Mouse (Mus musculus) small intestine, adult 2 months (tissue): ENCODE measurements around the gene Tbxa2r. TPM values are rescaled to one million over a fixed set of nuclear protein-coding genes. Genes with fewer than 3 reads are reported as not detected.

ENCODE experiments used
- H3K27ac ChIP-seq: fragments of 200-500 bp; 2 replicates; pipeline ENCODE4 v1.5.1; 2012; ENCODE audit warnings: low read depth, low read length, control low read depth, inconsistent platforms; ENCODE audit not compliant: insufficient read depth
- H3K27me3 ChIP-seq: fragments of 200-500 bp; 2 replicates; pipeline ENCODE4 v1.6.1; 2012; ENCODE audit warnings: mild to moderate bottlenecking, moderate library complexity, low read length, inconsistent platforms; ENCODE audit not compliant: control insufficient read depth, insufficient read depth
- H3K36me3 ChIP-seq: fragments of 200-500 bp; 2 replicates; pipeline ENCODE4 v1.6.1; 2012; ENCODE audit warnings: mild to moderate bottlenecking, low read length, control low read depth, inconsistent platforms; ENCODE audit not compliant: control insufficient read depth, insufficient read depth
- H3K4me1 ChIP-seq: fragments of 200-500 bp; 2 replicates; pipeline ENCODE4 v1.6.1; 2012; ENCODE audit warnings: low read length, inconsistent platforms, mixed read lengths; ENCODE audit not compliant: control insufficient read depth, insufficient read depth, insufficient read length
- H3K4me3 ChIP-seq: fragments of 200-500 bp; 2 replicates; pipeline ENCODE4 v1.5.1; 2012; ENCODE audit warnings: low read depth, mild to moderate bottlenecking, control low read depth, inconsistent platforms, low read length, moderate library complexity
- CTCF ChIP-seq: fragments of 200-500 bp; IDR thresholded peaks from 2 replicates; pipeline ENCODE4 v1.5.1; 2012; ENCODE audit warnings: low read depth, mild to moderate bottlenecking, control low read depth, inconsistent platforms, low read length, moderate library complexity, mixed read lengths; ENCODE audit not compliant: insufficient replicate concordance, insufficient read length; ENCODE audit errors: extremely low read depth
- POLR2A ChIP-seq: fragments of 200-500 bp; IDR thresholded peaks from 2 replicates; pipeline ENCODE4 v1.6.1; 2012; ENCODE audit warnings: low read depth, mild to moderate bottlenecking, control low read depth, inconsistent platforms, low read length, moderate library complexity
- WGBS: fragments of 180-500 bp; shearing (Covaris S2); methylation state at CpG from one replicate; pipeline ENCODE4 v1.1.7; 2018; 5-methylcytosine and 5-hydroxymethylcytosine counted together
- polyA plus RNA-seq: library from polyadenylated mRNA; depleted of rRNA; stranded (reverse); fragments of >200 nt; gene quantifications from 2 replicates; pipeline ENCODE4 v1.2.3, GENCODE M21; 2012; rRNA removed

Gene Tbxa2r
- 10.0 and 10.2 TPM in 2 replicates for polyA plus RNA-seq

DNA sequence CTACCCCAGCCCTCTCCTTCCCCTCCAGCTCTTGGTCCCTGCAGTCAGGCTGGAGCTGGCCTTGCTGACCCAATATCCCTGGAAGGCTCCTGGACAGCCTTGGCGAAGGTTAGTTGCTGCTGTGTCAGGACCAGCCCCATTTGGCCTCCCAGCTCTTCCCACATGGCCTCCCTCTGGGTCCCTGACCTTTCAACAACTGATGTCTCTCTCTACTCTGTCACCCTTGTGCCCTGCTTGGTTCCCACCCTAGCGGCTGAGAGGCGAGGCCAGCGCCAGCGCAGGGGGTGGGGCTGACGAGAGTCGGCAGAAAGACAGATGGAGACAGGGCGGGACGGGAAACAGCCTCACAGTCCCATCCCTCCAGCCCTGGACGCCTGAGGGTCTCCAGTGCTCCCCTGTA is at the start of gene Tbxa2r:
Gene Tbxa2r (plus strand): TSS at position 346 of the 400 bp plus-strand sequence.
- peak within 1 kb of the TSS; percentile 62 for H3K27ac ChIP-seq
- peaks cover 12% of the 10 kb centered on the region for H3K4me1 ChIP-seq
- H3K36me3 ChIP-seq, result peaks cover 39% of the 10 kb centered on the region
- H3K4me3 ChIP-seq, result peak within 1 kb of the TSS; percentile 16
- no peak for TF ChIP-seq CTCF
- no peak for TF ChIP-seq POLR2A
- WGBS, result 15% methylated on average over 10 of the region's 10 CpGs
- peaks cover 11% of the 10 kb centered on the region for H3K27me3 ChIP-seq

DNA sequence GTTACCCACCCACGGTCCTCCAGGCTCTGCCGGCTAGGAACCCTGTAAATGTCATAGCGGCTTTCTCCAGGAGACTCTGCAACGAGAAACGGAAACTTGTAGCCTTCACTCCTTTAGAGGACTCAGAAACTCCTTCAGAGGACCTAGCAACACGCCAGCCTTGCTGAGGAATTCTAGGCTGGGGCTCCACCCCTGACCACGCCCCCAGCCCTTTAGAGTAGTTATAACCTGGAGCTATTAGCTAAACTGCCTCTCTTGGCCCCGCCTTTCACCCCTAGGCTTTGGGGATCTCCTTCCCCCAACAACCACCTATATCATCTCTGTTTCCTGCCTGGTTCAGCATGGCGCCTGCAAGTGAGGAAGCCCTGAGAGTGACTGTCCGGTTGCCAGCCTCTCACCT is 49.0 kb upstream of the Tbxa2r start:
- Histone ChIP-seq H3K4me1 (no peaks in the 10 kb centered on the region; the same call in 1 of the 2 replicates), H3K36me3 (peaks cover 71% of the 10 kb centered on the region), H3K4me3 (no peak overlapping the region), H3K27ac (no peak overlapping the region), H3K27me3 (no peaks in the 10 kb centered on the region)
- WGBS, result 65% methylated on average over 10 of the region's 10 CpGs
- TF ChIP-seq POLR2A (no peak), CTCF (no peak)

DNA sequence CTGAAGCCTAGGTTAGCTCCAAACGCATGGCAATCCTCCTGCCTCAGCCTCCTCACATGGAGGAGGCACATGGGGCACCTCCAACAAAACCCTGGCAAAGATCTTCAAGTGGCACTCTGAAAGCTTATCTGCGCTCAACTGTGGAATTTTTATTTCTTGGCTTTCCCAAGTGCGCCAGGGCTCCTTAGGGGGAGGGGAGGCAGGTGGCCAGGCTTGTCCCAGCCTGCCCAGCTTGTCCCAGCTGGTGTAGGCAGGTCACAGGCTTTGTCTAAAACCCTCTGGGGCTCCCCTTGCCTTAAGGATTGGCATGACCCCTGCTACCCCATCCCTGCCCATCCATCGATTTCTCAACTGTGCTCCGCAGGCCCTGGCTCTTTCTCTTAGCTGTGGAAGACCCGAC is 44.3 kb upstream of the Tbxa2r start:
- TF ChIP-seq POLR2A (no peak), CTCF (no peak)
- H3K36me3 ChIP-seq, result peaks cover 34% of the 10 kb centered on the region
- no peaks in the 10 kb centered on the region for H3K27me3 ChIP-seq
- H3K27ac ChIP-seq, result no peak overlapping the region
- H3K4me1 ChIP-seq, result peaks cover 21% of the 10 kb centered on the region
- 43% methylated on average over 6 of the region's 6 CpGs for WGBS
- H3K4me3 ChIP-seq, result peak overlapping the region; percentile 69; the same call in 1 of the 2 replicates

DNA sequence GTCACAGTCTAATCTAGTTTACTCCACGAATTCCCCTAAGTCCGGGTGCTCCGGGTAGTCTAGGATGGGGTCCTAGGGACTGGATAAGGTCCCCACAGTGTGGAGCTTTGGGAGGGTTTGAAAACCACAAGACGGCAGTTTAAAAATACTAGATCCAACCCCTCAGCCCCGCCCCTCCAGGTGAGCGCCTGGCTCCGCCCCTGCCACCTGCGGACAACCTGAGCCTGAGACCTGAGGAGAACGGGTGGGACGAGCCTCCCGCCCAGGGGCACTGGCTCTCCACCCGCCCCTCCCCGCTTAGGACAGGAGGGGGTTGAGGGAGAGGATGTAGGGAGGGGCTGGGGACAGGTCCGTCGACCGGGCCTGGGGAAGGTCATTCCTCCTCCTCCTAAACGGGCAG is 43.8 kb upstream of the Tbxa2r start:
- Histone ChIP-seq H3K4me1 (peaks cover 21% of the 10 kb centered on the region), H3K4me3 (peak overlapping the region; percentile 69)
- 9% methylated on average over 17 of the region's 17 CpGs for WGBS

DNA sequence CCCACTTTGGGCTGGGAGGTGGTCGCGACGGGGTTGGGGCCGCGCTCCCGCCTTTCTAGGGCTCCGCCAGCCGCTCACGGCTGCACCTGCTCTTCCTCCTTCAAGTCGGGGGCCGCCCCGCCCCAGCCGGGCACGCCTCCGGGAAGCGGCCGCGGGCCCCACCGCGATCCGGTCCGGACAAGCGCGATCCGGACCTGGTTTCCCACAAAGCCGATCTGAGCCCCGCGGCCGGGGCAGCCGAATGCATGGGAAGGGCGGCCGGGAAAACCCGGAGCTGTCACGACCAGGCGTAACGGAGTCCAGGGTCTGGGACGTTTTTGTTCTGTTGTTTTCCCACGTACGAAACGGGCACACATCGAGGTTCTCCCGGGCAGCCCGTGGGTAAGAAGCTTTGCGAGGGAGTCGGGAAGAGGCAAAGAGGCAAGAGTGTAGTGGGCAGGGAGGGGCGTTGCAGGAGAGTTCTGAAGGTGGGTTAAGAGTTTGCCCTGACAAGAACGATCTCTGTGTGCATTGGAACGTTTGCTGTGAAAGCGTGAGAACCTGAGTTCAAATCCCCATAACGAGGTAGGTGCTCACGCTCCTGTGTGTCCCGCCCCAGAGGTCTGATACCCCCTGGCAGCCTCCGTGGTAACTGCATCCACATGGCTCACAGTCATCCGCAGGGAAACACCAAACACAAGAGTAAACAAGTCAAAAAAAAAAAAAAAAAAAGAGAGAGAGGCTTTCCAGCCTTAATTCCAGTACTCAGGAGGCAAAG is 42.7 kb upstream of the Tbxa2r start:
- Histone ChIP-seq H3K4me3 (peak overlapping the region; percentile 69), H3K27me3 (no peaks in the 10 kb centered on the region), H3K4me1 (peaks cover 21% of the 10 kb centered on the region), H3K27ac (peak overlapping the region; percentile 98), H3K36me3 (peaks cover 17% of the 10 kb centered on the region)
- WGBS, result under 1% methylated on average over 54 of the region's 54 CpGs
- 0 out of 2 replicates have a peak, but pooled peaks have one; percentile 16 for TF ChIP-seq POLR2A
- no peak for TF ChIP-seq CTCF

More for the DNA sequence above, 43.8 kb upstream of the Tbxa2r start:
- no peak for TF ChIP-seq POLR2A
- TF ChIP-seq CTCF, result no peak
- no peaks in the 10 kb centered on the region for H3K27me3 ChIP-seq
- H3K36me3 ChIP-seq, result peaks cover 28% of the 10 kb centered on the region
- H3K27ac ChIP-seq, result 0 out of 2 replicates have a peak overlapping the region, but pooled peaks have one; percentile 50

DNA sequence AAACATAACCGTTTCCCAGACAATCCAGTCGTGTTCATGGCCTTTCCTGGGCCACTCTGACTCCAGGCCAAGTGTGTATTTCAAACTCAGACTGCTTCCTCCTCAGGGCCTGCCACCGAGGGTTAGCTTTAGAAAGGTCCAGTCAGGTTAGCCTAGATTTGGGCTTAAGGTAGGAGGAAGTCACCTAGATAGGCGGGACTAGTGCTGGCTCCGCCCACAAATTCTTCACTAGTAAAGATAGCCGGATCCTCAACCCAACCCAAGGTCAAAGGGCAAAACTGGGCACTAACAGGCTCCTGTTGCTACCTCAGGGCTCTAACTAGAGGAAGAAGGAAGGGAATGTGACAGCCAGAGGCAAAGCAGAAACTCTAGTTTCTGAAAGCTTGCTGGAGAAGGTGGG is 41.9 kb upstream of the Tbxa2r start:
- Histone ChIP-seq H3K36me3 (peaks cover 11% of the 10 kb centered on the region), H3K27ac (peak overlapping the region; percentile 98), H3K4me1 (peaks cover 25% of the 10 kb centered on the region), H3K27me3 (no peaks in the 10 kb centered on the region), H3K4me3 (peak overlapping the region; percentile 69; the same call in 1 of the 2 replicates)
- WGBS, result 14% methylated on average over 6 of the region's 6 CpGs
- TF ChIP-seq POLR2A (no peak), CTCF (no peak)

DNA sequence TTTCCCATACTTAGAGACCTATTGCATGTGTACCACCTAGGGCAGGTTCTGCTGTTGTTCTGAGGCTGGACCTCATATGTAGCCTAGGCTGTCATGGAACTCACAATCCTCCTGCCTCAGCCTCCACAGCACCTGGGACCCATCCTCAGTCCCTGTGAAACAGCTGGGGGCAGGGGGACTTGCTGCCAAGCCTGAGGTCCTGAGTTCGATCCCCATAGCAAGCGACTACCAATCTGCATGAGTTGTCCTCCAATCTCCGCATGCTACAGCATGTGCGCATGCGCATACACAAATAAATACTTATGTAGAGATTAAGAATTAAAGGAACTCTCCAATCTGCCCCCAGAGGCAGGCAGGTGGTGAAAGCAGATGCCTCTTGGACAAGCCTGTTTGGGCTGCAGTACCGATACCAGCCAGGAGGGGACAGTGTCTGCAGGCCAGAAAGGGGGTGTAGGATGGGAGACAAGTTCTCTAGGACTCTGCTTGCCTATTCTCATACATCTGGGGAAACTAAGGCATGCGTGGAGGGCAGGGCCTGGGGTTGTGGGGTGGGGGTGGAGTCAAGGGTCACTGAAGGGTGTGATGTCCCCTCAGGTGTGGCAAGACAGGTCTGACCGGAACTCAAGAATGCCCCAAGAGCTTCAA is 40.9 kb upstream of the Tbxa2r start:
- peaks cover 27% of the 10 kb centered on the region for H3K4me1 ChIP-seq
- H3K27me3 ChIP-seq, result no peaks in the 10 kb centered on the region
- 41% methylated on average over 8 of the region's 8 CpGs for WGBS
- peak overlapping the region; percentile 98 for H3K27ac ChIP-seq
- peak overlapping the region; percentile 48 for H3K4me3 ChIP-seq
- peaks cover 8% of the 10 kb centered on the region for H3K36me3 ChIP-seq
- no peak for TF ChIP-seq POLR2A
- peak; percentile 97 for TF ChIP-seq CTCF
